In the genomic region with DNA sequence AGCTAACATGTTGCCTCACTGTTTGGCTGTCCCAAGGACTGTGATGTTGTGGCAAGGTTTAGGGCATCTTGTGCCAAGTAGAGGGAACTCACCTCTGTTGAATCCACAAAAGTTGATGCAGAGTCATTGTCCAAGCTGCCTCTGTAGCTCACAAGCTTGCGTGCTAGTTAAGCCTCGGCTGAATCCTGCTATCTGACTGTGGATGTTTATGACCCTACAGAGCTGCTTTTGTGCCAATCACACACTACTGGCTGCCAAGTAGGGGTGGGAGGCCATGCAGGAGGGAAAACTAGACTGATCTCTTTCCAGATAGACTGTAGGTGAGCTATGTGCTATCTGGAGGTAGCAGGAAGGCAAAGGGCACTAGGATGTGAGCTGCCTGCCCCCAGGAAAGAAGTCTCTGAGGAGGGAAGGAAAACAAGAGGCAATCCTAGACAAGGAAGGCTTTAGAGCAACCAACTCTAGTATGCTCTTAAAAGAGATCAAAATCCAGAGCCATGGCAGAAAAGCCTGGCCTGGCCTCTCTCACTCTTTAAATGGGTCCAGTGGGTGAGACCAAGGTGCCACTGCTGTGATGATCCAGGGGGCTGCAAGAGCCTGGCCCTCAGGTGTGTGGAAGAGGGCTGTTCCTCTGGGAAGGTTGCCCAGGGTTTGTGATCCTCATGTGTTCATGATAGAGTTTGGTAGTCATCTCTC, we compare ENCODE assay signal across 9 mouse cellular contexts. TPM values are rescaled to one million over a fixed set of nuclear protein-coding genes. Genes with fewer than 3 reads are reported as not detected.
DNase-seq lines count a peak whose midpoint lies in the region; ATAC-seq and TF ChIP-seq lines count a peak whose summit lies in the region.
"Had no signal": no experiment of that assay in that cellular context is flagged by ENCODE, and none has a peak within 500 bp of the region (broad histone marks: within the 10 kb centered on the region; RNA-seq: fewer than 3 reads in every experiment).

No protein-coding gene starts in this region.

- H3K27me3 ChIP-seq in lung, embryonic 15.5 days, result no peaks in the 10 kb centered on the region
- H3K27me3 ChIP-seq in heart, embryonic 10.5 days (ENCODE audit: insufficient read depth, poor library complexity, severe bottlenecking), result no peaks in the 10 kb centered on the region
- H3K27me3 ChIP-seq in liver, embryonic 16.5 days (ENCODE audit: control insufficient read depth, insufficient read depth, low read depth, low read length), result no peaks in the 10 kb centered on the region
- H3K27me3 ChIP-seq: limb, embryonic 13.5 days had no signal

- no peak overlapping the region for H3K4me3 ChIP-seq in lung, embryonic 15.5 days
- no peak overlapping the region for H3K4me3 ChIP-seq in heart, embryonic 10.5 days
- H3K4me3 ChIP-seq in liver, embryonic 16.5 days (ENCODE audit: low read depth, low read length), result no peak overlapping the region
- H3K4me3 ChIP-seq: limb, embryonic 13.5 days had no signal

- no peak for TF ChIP-seq POLR2A in brain, embryonic 14.5 days (IDR thresholded peaks at IDR 0.05; ENCODE audit: borderline replicate concordance, extremely low read depth, insufficient read depth, insufficient read length, poor library complexity, severe bottlenecking)

- no peak overlapping the region for H3K9ac ChIP-seq in lung, embryonic 15.5 days
- no peak overlapping the region for H3K9ac ChIP-seq in liver, embryonic 16.5 days (ENCODE audit: low read depth, low read length)
- H3K9ac ChIP-seq: limb, embryonic 13.5 days had no signal

- no peaks in the 10 kb centered on the region for H3K36me3 ChIP-seq in lung, embryonic 15.5 days
- H3K36me3 ChIP-seq in heart, embryonic 10.5 days, result no peaks in the 10 kb centered on the region
- H3K36me3 ChIP-seq in liver, embryonic 16.5 days (ENCODE audit: control insufficient read depth, insufficient read depth), result no peaks in the 10 kb centered on the region
- H3K36me3 ChIP-seq: limb, embryonic 13.5 days had no signal

- no peaks in the 10 kb centered on the region for H3K4me1 ChIP-seq in lung, embryonic 15.5 days
- no peaks in the 10 kb centered on the region for H3K4me1 ChIP-seq in heart, embryonic 10.5 days
- H3K4me1 ChIP-seq in liver, embryonic 16.5 days (ENCODE audit: control insufficient read depth, low read depth, low read length), result no peaks in the 10 kb centered on the region
- H3K4me1 ChIP-seq: limb, embryonic 13.5 days had no signal

- ATAC-seq in lung, embryonic 15.5 days (ENCODE audit: borderline replicate concordance, extremely low read depth, low FRiP score, low TSS enrichment), result peak; percentile 16; the same call in 1 of the 2 replicates
- ATAC-seq in liver, embryonic 16.5 days (ENCODE audit: low read depth), result 0 out of 2 replicates have a peak, but pooled peaks have one; percentile 5

- intact Hi-C loops in left cerebral cortex, postnatal 25 days (cut with DNase I), result no loop called here
- intact Hi-C loops in left cerebral cortex, postnatal 4 days (cut with DNase I), result no loop called here

- TF ChIP-seq CTCF in brain, embryonic 14.5 days (IDR thresholded peaks at IDR 0.05; ENCODE audit: borderline replicate concordance, extremely low read depth, insufficient read depth, insufficient read length), result no peak

- no peak for DNase-seq in lung, postnatal 14 days
- DNase-seq in brain, embryonic 14.5 days (ENCODE audit: low read depth), result peak; percentile 5
- peak; percentile 86 for DNase-seq in heart, embryonic 10.5 days (ENCODE audit: low spot score)
- DNase-seq in right cerebral cortex, postnatal 36 days (ENCODE audit: low spot score in 2 of 2), result no peak
- no peak for DNase-seq in left cerebral cortex, postnatal 25 days (ENCODE audit: low spot score in 2 of 2)
- DNase-seq in left cerebral cortex, postnatal 4 days, result no peak

- no peak overlapping the region for H3K27ac ChIP-seq in lung, embryonic 15.5 days
- no peak overlapping the region for H3K27ac ChIP-seq in heart, embryonic 10.5 days
- no peak overlapping the region for H3K27ac ChIP-seq in liver, embryonic 16.5 days (ENCODE audit: low read length)
- H3K27ac ChIP-seq: limb, embryonic 13.5 days had no signal

- peaks cover 50% of the 10 kb centered on the region for H3K9me3 ChIP-seq in lung, embryonic 15.5 days
- H3K9me3 ChIP-seq in heart, embryonic 10.5 days, result peaks cover 61% of the 10 kb centered on the region
- H3K9me3 ChIP-seq in liver, embryonic 16.5 days (replicated peaks; ENCODE audit: control insufficient read depth, low read length), result peaks cover 26% of the 10 kb centered on the region

- WGBS in lung, embryonic 15.5 days, result 77% methylated on average over 2 of the region's 2 CpGs
- WGBS in heart, embryonic 10.5 days, result 76% methylated on average over 2 of the region's 2 CpGs
- WGBS in liver, embryonic 16.5 days (ENCODE audit: insufficient replicate concordance), result 55% methylated on average over 2 of the region's 2 CpGs

- H3K4me2 ChIP-seq in lung, embryonic 15.5 days, result no peak overlapping the region
- H3K4me2 ChIP-seq in liver, embryonic 16.5 days (ENCODE audit: low read depth, low read length), result no peak overlapping the region
- H3K4me2 ChIP-seq: limb, embryonic 13.5 days had no signal

RNA-seq across cellular contexts. Expression of a gene that starts 2.2 kb away (rescaled TPM):
- 0.11 TPM in 1 of 2 replicates, not detected in the other for polyA plus RNA-seq in lung, embryonic 15.5 days (2015; fragmentation: Nextera tagmentation; extraction: Ambion mirVana)
- 0.14 and 0.15 TPM in 2 replicates for polyA plus RNA-seq in brain, embryonic 14.5 days (2012; rRNA removed)
- not detected in 2 replicates for polyA plus RNA-seq in heart, embryonic 10.5 days (2016; fragmentation: Nextera tagmentation; extraction: Ambion mirVana)
- 0.11 and 0.21 TPM in 2 replicates for polyA plus RNA-seq in liver, embryonic 16.5 days (2015; fragmentation: Nextera tagmentation; extraction: Ambion mirVana)
- not detected for total RNA-seq in left cerebral cortex, postnatal 25 days (2021)
- under 1 TPM in 1 of 2 experiments, not detected in 1; 0.34 TPM for total RNA-seq in left cerebral cortex, postnatal 4 days (2021)

RNA-seq across cellular contexts. Expression of a gene that starts 8.3 kb away (rescaled TPM):
- polyA plus RNA-seq in lung, embryonic 15.5 days (2015; fragmentation: Nextera tagmentation; extraction: Ambion mirVana), result 6.1 and 6.9 TPM in 2 replicates
- polyA plus RNA-seq in brain, embryonic 14.5 days (2012; rRNA removed), result 9.8 and 12.6 TPM in 2 replicates
- polyA plus RNA-seq in heart, embryonic 10.5 days (2016; fragmentation: Nextera tagmentation; extraction: Ambion mirVana), result 8.1 and 9.9 TPM in 2 replicates
- 7.7 and 9.4 TPM in 2 replicates for polyA plus RNA-seq in liver, embryonic 16.5 days (2015; fragmentation: Nextera tagmentation; extraction: Ambion mirVana)
- total RNA-seq in left cerebral cortex, postnatal 25 days (2021), result 1 to 10 TPM; 2.6 to 3.2 TPM
- total RNA-seq in left cerebral cortex, postnatal 4 days (2021), result 1 to 10 TPM; 4.9 to 5.9 TPM

RNA-seq across cellular contexts. Expression of a gene that starts 12.9 kb away (rescaled TPM):
- polyA plus RNA-seq in lung, embryonic 15.5 days (2015; fragmentation: Nextera tagmentation; extraction: Ambion mirVana), result 0.90 and 1.1 TPM in 2 replicates
- 0.04 and 0.14 TPM in 2 replicates for polyA plus RNA-seq in brain, embryonic 14.5 days (2012; rRNA removed)
- polyA plus RNA-seq in heart, embryonic 10.5 days (2016; fragmentation: Nextera tagmentation; extraction: Ambion mirVana), result 0.58 and 0.82 TPM in 2 replicates
- polyA plus RNA-seq in liver, embryonic 16.5 days (2015; fragmentation: Nextera tagmentation; extraction: Ambion mirVana), result 0.54 and 0.61 TPM in 2 replicates
- under 1 TPM in 1 of 2 experiments, not detected in 1; 0.07 TPM for total RNA-seq in left cerebral cortex, postnatal 25 days (2021)
- under 1 TPM; 0.04 to 0.20 TPM for total RNA-seq in left cerebral cortex, postnatal 4 days (2021)

RNA-seq across cellular contexts. Expression of a gene that starts 13.5 kb away (rescaled TPM):
- 0.22 TPM in 1 of 2 replicates, not detected in the other for polyA plus RNA-seq in lung, embryonic 15.5 days (2015; fragmentation: Nextera tagmentation; extraction: Ambion mirVana)
- polyA plus RNA-seq in brain, embryonic 14.5 days (2012; rRNA removed), result 0.05 TPM in 1 of 2 replicates, not detected in the other
- polyA plus RNA-seq in heart, embryonic 10.5 days (2016; fragmentation: Nextera tagmentation; extraction: Ambion mirVana), result 0.13 TPM in 1 of 2 replicates, not detected in the other
- 0.11 and 0.17 TPM in 2 replicates for polyA plus RNA-seq in liver, embryonic 16.5 days (2015; fragmentation: Nextera tagmentation; extraction: Ambion mirVana)
- total RNA-seq in left cerebral cortex, postnatal 25 days (2021), result not detected
- total RNA-seq in left cerebral cortex, postnatal 4 days (2021), result under 1 TPM in 1 of 2 experiments, not detected in 1; 0.38 TPM
- polyA plus RNA-seq: limb, embryonic 13.5 days had no signal

RNA-seq across cellular contexts. Expression of a gene that starts 48.1 kb away (rescaled TPM):
- not detected in 2 replicates for polyA plus RNA-seq in lung, embryonic 15.5 days (2015; fragmentation: Nextera tagmentation; extraction: Ambion mirVana)
- 0.04 TPM in 1 of 2 replicates, not detected in the other for polyA plus RNA-seq in brain, embryonic 14.5 days (2012; rRNA removed)
- polyA plus RNA-seq in heart, embryonic 10.5 days (2016; fragmentation: Nextera tagmentation; extraction: Ambion mirVana), result not detected in 2 replicates
- polyA plus RNA-seq in liver, embryonic 16.5 days (2015; fragmentation: Nextera tagmentation; extraction: Ambion mirVana), result 0.05 TPM in 1 of 2 replicates, not detected in the other
- total RNA-seq in left cerebral cortex, postnatal 25 days (2021), result not detected
- total RNA-seq in left cerebral cortex, postnatal 4 days (2021), result under 1 TPM in 1 of 2 experiments, not detected in 1; 0.36 TPM
- polyA plus RNA-seq: limb, embryonic 13.5 days had no signal

Comparison
In these comparisons a context has a peak if more than half of its experiments do, and no peak if none do; other contexts are left out.
1. DNase-seq: peak in brain, embryonic 14.5 days (single experiment) and heart, embryonic 10.5 days (single experiment); none in lung, postnatal 14 days (single experiment), right cerebral cortex, postnatal 36 days (0 of 2), left cerebral cortex, postnatal 25 days (0 of 2) and left cerebral cortex, postnatal 4 days (single experiment).